Mouse (Mus musculus) CH12.LX (cell line): Measurements from ENCODE around the gene Sipa1l3. TPM values are rescaled to one million over a fixed set of nuclear protein-coding genes. Genes with fewer than 3 reads are reported as not detected.

Experiments used
- DNase-seq: peaks from one replicate; pipeline ENCODE4 v3.0.0-alpha.2; 2013; ENCODE audit errors: extremely low read depth
- H3K27ac ChIP-seq: 2 replicates; pipeline ENCODE4 v1.5.1; 2012; ENCODE audit warnings: low read depth, mild to moderate bottlenecking, control low read depth, moderate library complexity; ENCODE audit not compliant: insufficient read depth
- H3K27me3 ChIP-seq: replicated peaks from 2 replicates; pipeline ENCODE3; 2012; ENCODE audit warnings: inconsistent platforms
- H3K36me3 ChIP-seq, 2 experiments: replicated peaks in 1 of 2; 2 replicates each; pipeline versions ENCODE3 to v1.6.1; 2012; ENCODE audit warnings: inconsistent platforms in 1 of 2, low read length in 1 of 2, mild to moderate bottlenecking in 1 of 2, mixed read lengths in 1 of 2, moderate library complexity in 1 of 2; ENCODE audit not compliant: control insufficient read depth in 1 of 2, insufficient read depth in 1 of 2
- H3K4me1 ChIP-seq, 2 experiments: 2 replicates each; pipeline ENCODE4 v1.6.1; 2012; ENCODE audit warnings: inconsistent platforms in 1 of 2, moderate library complexity in 1 of 2; ENCODE audit not compliant: insufficient read depth in 2 of 2, control insufficient read depth in 1 of 2
- H3K4me2 ChIP-seq: 2 replicates; pipeline ENCODE4 v1.6.1; 2012; ENCODE audit warnings: low read depth, mild to moderate bottlenecking, control low read depth; ENCODE audit not compliant: poor library complexity, insufficient read depth, severe bottlenecking
- H3K4me3 ChIP-seq, 3 experiments: fragments of 150-350 bp in 1 of 3; sonication (generic) in 1 of 3; replicated peaks in 1 of 3; 2 replicates each; pipeline versions ENCODE3 to v1.5.1; 2011 to 2012; ENCODE audit warnings: low read depth in 2 of 3, low read length in 2 of 3, mild to moderate bottlenecking in 2 of 3, moderate library complexity in 2 of 3, control low read depth in 1 of 3, improper control_type of control experiment in 1 of 3, inconsistent platforms in 1 of 3, mixed read lengths in 1 of 3; ENCODE audit not compliant: poor library complexity in 1 of 3
- H3K79me2 ChIP-seq: replicated peaks from 2 replicates; pipeline ENCODE4 v1.6.1; 2012; ENCODE audit warnings: mild to moderate bottlenecking, moderate library complexity; ENCODE audit not compliant: control insufficient read depth, poor library complexity, insufficient read depth, severe bottlenecking; ENCODE audit errors: extremely low read depth
- H3K9ac ChIP-seq: 2 replicates; pipeline ENCODE4 v1.6.1; 2012; ENCODE audit warnings: low read depth, mild to moderate bottlenecking, control low read depth, moderate library complexity; ENCODE audit not compliant: insufficient read depth
- H3K9me3 ChIP-seq: replicated peaks from 2 replicates; pipeline ENCODE3; 2012; ENCODE audit warnings: low read length, inconsistent platforms, mixed read lengths
- BHLHE40 ChIP-seq: IDR thresholded peaks from 2 replicates; pipeline ENCODE4 v1.6.1; 2011; ENCODE audit warnings: mild to moderate bottlenecking, low read depth, low read length, improper control_type of control experiment
- CHD1 ChIP-seq: IDR thresholded peaks from 2 replicates; pipeline ENCODE4 v1.6.1; 2012; ENCODE audit warnings: low read depth, low read length, improper control_type of control experiment, inconsistent platforms
- CHD2 ChIP-seq: IDR thresholded peaks from 2 replicates; pipeline ENCODE4 v1.6.1; 2011; ENCODE audit warnings: low read length, improper control_type of control experiment
- CTCF ChIP-seq, 2 experiments: IDR thresholded peaks in 1 of 2; conservative IDR thresholded peaks in 1 of 2; 2 replicates each; pipeline ENCODE4 v1.5.1; 2011 to 2012; ENCODE audit warnings: low read depth in 2 of 2, low read length in 2 of 2, improper control_type of control experiment in 1 of 2, inconsistent platforms in 1 of 2, mild to moderate bottlenecking in 1 of 2, moderate library complexity in 1 of 2
- EP300 ChIP-seq: IDR thresholded peaks from 2 replicates; pipeline ENCODE4 v1.6.1; 2011; ENCODE audit warnings: low read length, improper control_type of control experiment
- GABPA ChIP-seq: IDR thresholded peaks from 2 replicates; pipeline ENCODE4 v1.6.1; 2012; ENCODE audit warnings: low read depth, low read length, improper control_type of control experiment, inconsistent platforms; ENCODE audit not compliant: insufficient replicate concordance
- JUN ChIP-seq: IDR thresholded peaks from 2 replicates; pipeline ENCODE4 v1.6.1; 2011; ENCODE audit warnings: low read depth, mild to moderate bottlenecking, low read length, improper control_type of control experiment, moderate library complexity; ENCODE audit not compliant: insufficient read depth
- MAFK ChIP-seq: IDR thresholded peaks from 2 replicates; pipeline ENCODE4 v1.6.1; 2011; ENCODE audit warnings: low read length, improper control_type of control experiment; ENCODE audit not compliant: insufficient replicate concordance
- MAX ChIP-seq: IDR thresholded peaks from 2 replicates; pipeline ENCODE4 v1.6.1; 2011; ENCODE audit warnings: low read length, improper control_type of control experiment
- MXI1 ChIP-seq: IDR thresholded peaks from 2 replicates; pipeline ENCODE4 v1.6.1; 2011; ENCODE audit warnings: mild to moderate bottlenecking, low read depth, low read length, improper control_type of control experiment
- MYC ChIP-seq: IDR thresholded peaks from 2 replicates; pipeline ENCODE4 v1.6.1; 2011; ENCODE audit warnings: low read depth, mild to moderate bottlenecking, improper control_type of control experiment, low read length
- NRF1 ChIP-seq: IDR thresholded peaks from 2 replicates; pipeline ENCODE4 v1.6.1; 2014; ENCODE audit warnings: low read depth, mild to moderate bottlenecking, inconsistent platforms, low read length, improper control_type of control experiment, moderate library complexity
- RAD21 ChIP-seq: IDR thresholded peaks from 2 replicates; pipeline ENCODE4 v1.6.1; 2011; ENCODE audit warnings: low read depth, mild to moderate bottlenecking, low read length, improper control_type of control experiment, moderate library complexity
- SIN3A ChIP-seq: IDR thresholded peaks from 2 replicates; pipeline ENCODE4 v1.6.1; 2012; ENCODE audit warnings: low read length, improper control_type of control experiment, inconsistent platforms
- SMC3 ChIP-seq: IDR thresholded peaks from 2 replicates; pipeline ENCODE4 v1.6.1; 2011; ENCODE audit warnings: low read depth, low read length, improper control_type of control experiment
- TBP ChIP-seq: conservative IDR thresholded peaks from 2 replicates; pipeline ENCODE4 v1.6.1; 2011; ENCODE audit warnings: low read depth, low read length, improper control_type of control experiment
- USF1 ChIP-seq: IDR thresholded peaks from 2 replicates; pipeline ENCODE4 v1.6.1; 2014; ENCODE audit warnings: low read depth, mild to moderate bottlenecking, inconsistent platforms, low read length, improper control_type of control experiment
- ZKSCAN1 ChIP-seq: IDR thresholded peaks from 2 replicates; pipeline ENCODE4 v1.6.1; 2012; ENCODE audit warnings: low read depth, inconsistent platforms, low read length, improper control_type of control experiment, borderline replicate concordance
- dilution Hi-C: fragments of 300-500 bp; cut with MboI; formaldehyde crosslinking; loops from 2 replicates; pipeline ENCODE4 v1.14.3; 2020; ENCODE audit warnings: low sequenced_read_pairs; ENCODE audit not compliant: extremely low pct_unique_long_range_greater_than_20kb, extremely low pct_ligation_motif_present
- in situ Hi-C: fragments of 300-500 bp; cut with MboI; formaldehyde crosslinking; loops from 3 replicates; pipeline ENCODE4 v1.14.3; 2019; ENCODE audit warnings: low sequenced_read_pairs, low pct_ligation_motif_present, low pct_unique_long_range_greater_than_20kb, mixed read lengths
- polyA plus RNA-seq: library from polyadenylated mRNA; unstranded; fragments of >175 nt; gene quantifications from 2 replicates; pipeline ENCODE4 v1.2.1, GENCODE M21; 2012; ENCODE audit warnings: low read depth; ENCODE audit not compliant: insufficient read length
- total RNA-seq, 2 experiments: library from RNA; depleted of rRNA; stranded (reverse); fragments of 300-350 nt in 1 of 2; fragments of >200 nt in 1 of 2; gene quantifications; 2 replicates each; pipeline ENCODE4 v1.2.3; 2012 to 2014

Gene Sipa1l3
- total and polyA plus RNA-seq, 3 experiments, result 1.6 to 8.8 (median 5.9) TPM

GRCm38 (mm10) chr7:29306619-29307018, 211.8 kb downstream of the Sipa1l3 start:
- Histone ChIP-seq H3K4me1 (peaks cover 0 to 27% of the 10 kb centered on the region in 2 experiments; a peak in 3 of 4 replicates), H3K9ac (no peak overlapping the region), H3K36me3 (no peaks in the 10 kb centered on the region), H3K27ac (no peak overlapping the region), H3K4me3 (no peak overlapping the region), H3K79me2 (no peaks in the 10 kb centered on the region), H3K4me2 (no peak overlapping the region), H3K27me3 (peaks cover 88% of the 10 kb centered on the region), H3K9me3 (peaks cover 6% of the 10 kb centered on the region)
- TF ChIP-seq CTCF (conservative IDR thresholded peaks at IDR 0.05 in 1 of 2, IDR thresholded peaks at IDR 0.05 in 1 of 2; ENCODE audit: low read depth in 2 of 2, low read length in 2 of 2), result peak; percentile 22 to 58; a peak in 3 of 4 replicates
- no peak for TF ChIP-seq USF1
- in situ Hi-C loops (no loop called here), dilution Hi-C loops (no loop called here)
- DNase-seq, result peak; percentile 66

GRCm38 (mm10) chr7:29306108-29306507, 212.3 kb downstream of the Sipa1l3 start:
- Histone ChIP-seq H3K36me3 (no peaks in the 10 kb centered on the region), H3K4me2 (no peak overlapping the region), H3K4me3 (no peak overlapping the region), H3K27ac (no peak overlapping the region), H3K9ac (no peak overlapping the region), H3K4me1 (peaks cover 0 to 29% of the 10 kb centered on the region in 2 experiments; a peak in 3 of 4 replicates), H3K79me2 (no peaks in the 10 kb centered on the region), H3K27me3 (peaks cover 84% of the 10 kb centered on the region), H3K9me3 (peaks cover 6% of the 10 kb centered on the region)
- in situ Hi-C loops (no loop called here), dilution Hi-C loops (no loop called here)
- no peak for TF ChIP-seq MYC
- TF ChIP-seq MAX, result no peak
- no peak for TF ChIP-seq NRF1
- no peak for TF ChIP-seq BHLHE40
- no peak for TF ChIP-seq GABPA
- no peak for TF ChIP-seq ZKSCAN1
- TF ChIP-seq MAFK, result no peak
- TF ChIP-seq EP300, result no peak
- no peak for TF ChIP-seq USF1
- no peak for TF ChIP-seq CHD2
- TF ChIP-seq RAD21, result no peak
- TF ChIP-seq MXI1, result no peak
- no peak for TF ChIP-seq CHD1
- TF ChIP-seq TBP, result no peak
- no peak for TF ChIP-seq SMC3
- TF ChIP-seq JUN, result no peak
- TF ChIP-seq SIN3A, result no peak
- DNase-seq, result no peak
